Mouse (Mus musculus) MEL (cell line): ENCODE data around the gene Sept5. TPM values are rescaled to one million over a fixed set of nuclear protein-coding genes. Genes with fewer than 3 reads are reported as not detected.

Experiments
- DNase-seq: peaks from one replicate; pipeline ENCODE4 v3.0.0; 2011; ENCODE audit warnings: low read depth, low spot score
- H3K27ac ChIP-seq: 2 replicates; pipeline ENCODE4 v1.5.1; 2012; ENCODE audit warnings: low read depth, mild to moderate bottlenecking, control low read depth, low read length, moderate library complexity; ENCODE audit not compliant: control insufficient read depth
- H3K27me3 ChIP-seq, 2 experiments: fragments of 150-350 bp in 1 of 2; sonication (generic) in 1 of 2; 2 replicates each; pipeline ENCODE4 v1.6.1; 2012; ENCODE audit warnings: low read length in 2 of 2, mild to moderate bottlenecking in 2 of 2, improper control_type of control experiment in 1 of 2, moderate library complexity in 1 of 2; ENCODE audit not compliant: insufficient read depth in 2 of 2, control insufficient read depth in 1 of 2
- H3K36me3 ChIP-seq, 2 experiments: 2 replicates each; pipeline ENCODE4 v1.6.1; 2012 to 2014; ENCODE audit warnings: low read length in 2 of 2, improper control_type of control experiment in 1 of 2, inconsistent platforms in 1 of 2, mild to moderate bottlenecking in 1 of 2; ENCODE audit not compliant: insufficient read depth in 2 of 2, control insufficient read depth in 1 of 2
- H3K4me1 ChIP-seq, 2 experiments: fragments of 150-350 bp in 1 of 2; sonication (generic) in 1 of 2; 2 replicates each; pipeline ENCODE4 v1.6.1; 2012; ENCODE audit warnings: low read length in 2 of 2, improper control_type of control experiment in 1 of 2, mild to moderate bottlenecking in 1 of 2; ENCODE audit not compliant: insufficient read depth in 2 of 2, control insufficient read depth in 1 of 2
- H3K4me3 ChIP-seq, 2 experiments: fragments of 150-350 bp in 1 of 2; sonication (generic) in 1 of 2; 2 replicates each; pipeline ENCODE4 v1.5.1; 2012; ENCODE audit warnings: low read depth in 2 of 2, low read length in 2 of 2, mild to moderate bottlenecking in 2 of 2, moderate library complexity in 2 of 2, control low read depth in 1 of 2, improper control_type of control experiment in 1 of 2; ENCODE audit not compliant: control insufficient read depth in 1 of 2, insufficient read depth in 1 of 2
- H3K79me2 ChIP-seq: 2 replicates; pipeline ENCODE4 v1.6.1; 2012; ENCODE audit warnings: mild to moderate bottlenecking, low read length, moderate library complexity; ENCODE audit not compliant: control insufficient read depth, poor library complexity, insufficient read depth
- H3K9ac ChIP-seq: 2 replicates; pipeline ENCODE4 v1.6.1; 2012; ENCODE audit warnings: low read depth, mild to moderate bottlenecking, control low read depth, low read length, moderate library complexity; ENCODE audit not compliant: control insufficient read depth, poor library complexity, severe bottlenecking
- H3K9me3 ChIP-seq: fragments of 150-350 bp; sonication (generic); replicated peaks from 2 replicates; pipeline ENCODE4 v1.6.1; 2012; ENCODE audit warnings: mild to moderate bottlenecking, low read length, improper control_type of control experiment, moderate library complexity; ENCODE audit not compliant: insufficient read depth
- CHD1 ChIP-seq: IDR thresholded peaks from 2 replicates; pipeline ENCODE4 v1.6.1; 2012; ENCODE audit warnings: low read depth, mild to moderate bottlenecking, inconsistent platforms, low read length, improper control_type of control experiment
- CHD2 ChIP-seq: IDR thresholded peaks from 2 replicates; pipeline ENCODE4 v1.6.1; 2011; ENCODE audit warnings: low read length, improper control_type of control experiment
- CTCF ChIP-seq, 3 experiments: IDR thresholded peaks in 2 of 3; conservative IDR thresholded peaks in 1 of 3; 2 replicates each; pipeline ENCODE4 v1.5.1; 2011 to 2012; ENCODE audit warnings: low read length in 3 of 3, low read depth in 2 of 3, mild to moderate bottlenecking in 2 of 3, improper control_type of control experiment in 1 of 3, inconsistent platforms in 1 of 3, mixed read lengths in 1 of 3, moderate library complexity in 1 of 3; ENCODE audit not compliant: control insufficient read depth in 1 of 3, insufficient read depth in 1 of 3, poor library complexity in 1 of 3, severe bottlenecking in 1 of 3
- ELF1 ChIP-seq: IDR thresholded peaks from 2 replicates; pipeline ENCODE4 v1.6.1; 2014; ENCODE audit warnings: low read depth, mild to moderate bottlenecking, inconsistent platforms, low read length, improper control_type of control experiment, moderate library complexity
- EP300 ChIP-seq, 2 experiments: IDR thresholded peaks; 2 replicates each; pipeline ENCODE4 v1.6.1; 2011; ENCODE audit warnings: improper control_type of control experiment in 2 of 2, low read length in 2 of 2, low read depth in 1 of 2, mild to moderate bottlenecking in 1 of 2
- ETS1 ChIP-seq: IDR thresholded peaks from 2 replicates; pipeline ENCODE4 v1.6.1; 2012; ENCODE audit warnings: low read depth, mild to moderate bottlenecking, inconsistent platforms, low read length, improper control_type of control experiment, moderate library complexity
- GABPA ChIP-seq: IDR thresholded peaks from 2 replicates; pipeline ENCODE4 v1.6.1; 2012; ENCODE audit warnings: low read depth, mild to moderate bottlenecking, inconsistent platforms, low read length, improper control_type of control experiment, moderate library complexity
- GATA1 ChIP-seq: IDR thresholded peaks from 2 replicates; pipeline ENCODE4 v1.6.1; 2011; ENCODE audit warnings: low read depth, low read length, improper control_type of control experiment
- HCFC1 ChIP-seq: IDR thresholded peaks from 2 replicates; pipeline ENCODE4 v1.6.1; 2012; ENCODE audit warnings: low read depth, mild to moderate bottlenecking, inconsistent platforms, low read length, improper control_type of control experiment, moderate library complexity
- JUND ChIP-seq: IDR thresholded peaks from 2 replicates; pipeline ENCODE4 v1.6.1; 2011; ENCODE audit warnings: low read depth, mild to moderate bottlenecking, improper control_type of control experiment, low read length
- MAFK ChIP-seq: IDR thresholded peaks from 2 replicates; pipeline ENCODE4 v1.6.1; 2011; ENCODE audit warnings: low read depth, mild to moderate bottlenecking, low read length, improper control_type of control experiment, borderline replicate concordance
- MEF2A ChIP-seq: IDR thresholded peaks from 2 replicates; pipeline ENCODE4 v1.6.1; 2014; ENCODE audit warnings: low read depth, mild to moderate bottlenecking, inconsistent platforms, low read length, improper control_type of control experiment; ENCODE audit not compliant: poor library complexity, insufficient replicate concordance, severe bottlenecking; ENCODE audit errors: extremely low read depth
- MXI1 ChIP-seq: IDR thresholded peaks from 2 replicates; pipeline ENCODE4 v1.6.1; 2011; ENCODE audit warnings: mild to moderate bottlenecking, low read depth, low read length, improper control_type of control experiment
- MYB ChIP-seq: IDR thresholded peaks from 2 replicates; pipeline ENCODE4 v1.6.1; 2011; ENCODE audit warnings: mild to moderate bottlenecking, low read depth, low read length, improper control_type of control experiment
- NRF1 ChIP-seq: IDR thresholded peaks from 2 replicates; pipeline ENCODE4 v1.6.1; 2014; ENCODE audit warnings: low read depth, mild to moderate bottlenecking, inconsistent platforms, low read length, improper control_type of control experiment, moderate library complexity; ENCODE audit not compliant: poor library complexity, insufficient read depth, severe bottlenecking
- POLR2AphosphoS2 ChIP-seq: IDR thresholded peaks from 2 replicates; pipeline ENCODE4 v1.6.1; 2011; ENCODE audit warnings: low read length, improper control_type of control experiment
- POLR2AphosphoS5 ChIP-seq: IDR thresholded peaks from 2 replicates; pipeline ENCODE4 v1.6.1; 2012; ENCODE audit warnings: low read depth, borderline replicate concordance, mild to moderate bottlenecking, inconsistent platforms, low read length, moderate library complexity, mixed read lengths
- RAD21 ChIP-seq: IDR thresholded peaks from 2 replicates; pipeline ENCODE4 v1.6.1; 2011; ENCODE audit warnings: mild to moderate bottlenecking, low read depth, low read length, improper control_type of control experiment
- SIN3A ChIP-seq: IDR thresholded peaks from 2 replicates; pipeline ENCODE4 v1.6.1; 2012; ENCODE audit warnings: low read length, improper control_type of control experiment, inconsistent platforms
- TAL1 ChIP-seq: IDR thresholded peaks from 2 replicates; pipeline ENCODE4 v1.6.1; 2012; ENCODE audit warnings: mild to moderate bottlenecking, inconsistent platforms, low read length, moderate library complexity, mixed read lengths
- TBP ChIP-seq: IDR thresholded peaks from 2 replicates; pipeline ENCODE4 v1.8.0; 2011; ENCODE audit warnings: low read depth, low read length, improper control_type of control experiment
- TCF12 ChIP-seq: IDR thresholded peaks from 2 replicates; pipeline ENCODE4 v1.6.1; 2014; ENCODE audit warnings: low read depth, mild to moderate bottlenecking, inconsistent platforms, low read length, improper control_type of control experiment, moderate library complexity
- USF1 ChIP-seq: IDR thresholded peaks from 2 replicates; pipeline ENCODE4 v1.6.1; 2014; ENCODE audit warnings: low read depth, mild to moderate bottlenecking, inconsistent platforms, low read length, improper control_type of control experiment, moderate library complexity
- USF2 ChIP-seq, 2 experiments: IDR thresholded peaks; 2 replicates each; pipeline ENCODE4 v1.6.1; 2011 to 2012; ENCODE audit warnings: improper control_type of control experiment in 2 of 2, low read length in 2 of 2, borderline replicate concordance in 1 of 2, inconsistent platforms in 1 of 2, low read depth in 1 of 2, mild to moderate bottlenecking in 1 of 2; ENCODE audit not compliant: insufficient read depth in 1 of 2
- ZMIZ1 ChIP-seq: IDR thresholded peaks from 2 replicates; pipeline ENCODE4 v1.6.1; 2012; ENCODE audit warnings: low read depth, mild to moderate bottlenecking, inconsistent platforms, low read length, improper control_type of control experiment, moderate library complexity
- polyA plus RNA-seq, 2 experiments: library from polyadenylated mRNA; stranded (reverse) in 1 of 2; unstranded in 1 of 2; fragments of >175 nt in 1 of 2; fragments of >200 nt in 1 of 2; gene quantifications; 2 replicates each; pipeline versions ENCODE4 v1.2.1 to v1.2.4; 2012; ENCODE audit warnings: low replicate concordance in 2 of 2, low read depth in 1 of 2; ENCODE audit not compliant: insufficient read length in 2 of 2, insufficient read depth in 1 of 2, missing spikeins in 1 of 2
- total RNA-seq: library from RNA; depleted of rRNA; stranded (reverse); fragments of 300-350 nt; gene quantifications from 2 replicates; pipeline ENCODE4 v1.2.3, GENCODE M21; 2012

Gene Sept5
- total and polyA plus RNA-seq, 3 experiments = 7.4 to 29.3 TPM; not detected in 1

DNA sequence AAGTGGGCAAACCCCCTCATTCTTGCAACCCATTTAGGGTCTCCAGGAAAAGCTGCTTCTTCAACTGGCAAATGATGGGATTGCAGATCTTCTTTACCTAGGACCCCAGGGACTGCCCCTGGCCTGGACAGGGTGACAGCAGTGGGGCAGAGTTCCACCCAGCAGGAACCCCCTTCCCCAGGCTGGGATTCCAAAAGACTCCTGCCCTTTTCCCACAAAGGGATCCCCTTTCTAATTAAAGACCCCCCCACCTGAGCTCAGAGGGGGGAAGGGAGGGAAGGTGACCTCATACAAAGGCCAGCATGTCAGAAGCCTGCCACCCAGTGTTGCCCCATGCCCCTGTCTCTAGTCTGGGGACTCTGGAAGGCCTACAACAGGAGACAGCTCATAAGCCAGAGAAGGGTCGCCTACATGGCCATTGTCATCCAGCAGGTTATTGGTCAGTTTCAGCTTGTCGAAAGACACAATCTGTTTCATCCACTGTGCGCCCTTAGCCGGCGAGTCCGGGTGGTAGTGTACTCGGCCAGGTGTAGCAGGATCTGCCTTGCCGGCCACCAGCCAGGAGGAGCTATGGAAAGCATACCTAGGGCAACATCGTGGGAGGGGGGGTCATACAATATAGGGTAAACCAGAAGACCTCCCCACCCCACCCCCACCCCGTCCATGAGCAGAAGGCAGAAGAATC, 45.9 kb downstream of the Sept5 start:
- H3K27me3 ChIP-seq = no peaks in the 10 kb centered on the region
- DNase-seq = no peak

DNA sequence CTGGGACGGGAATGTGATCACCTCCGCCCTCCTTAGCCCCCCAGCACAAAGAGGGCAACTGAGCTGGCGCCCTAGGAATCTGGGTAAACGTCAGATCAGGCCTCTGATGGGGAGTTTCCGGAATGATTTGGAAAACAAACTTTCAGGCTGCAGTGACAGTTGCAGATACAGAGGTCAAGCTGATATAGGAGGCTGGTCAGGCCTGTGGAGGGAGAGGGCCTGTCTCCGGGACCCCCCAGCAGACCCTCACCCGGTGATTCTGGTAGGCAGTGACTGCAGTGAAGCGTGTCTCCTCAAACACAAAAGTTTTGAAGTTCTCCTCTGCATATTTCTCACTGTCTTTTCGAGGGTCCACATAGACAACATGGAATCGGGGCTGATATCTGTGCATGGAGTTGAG, 46.6 kb downstream of the Sept5 start:
- 0 out of 4 replicates have a peak, but pooled peaks cover 0 to under 1% of the 10 kb centered on the region in 2 experiments for H3K4me1 ChIP-seq
- no peak for TF ChIP-seq ZMIZ1
- no peak for TF ChIP-seq JUND
- no peak for TF ChIP-seq TCF12
- no peak for TF ChIP-seq POLR2AphosphoS5
- TF ChIP-seq MEF2A = no peak
- TF ChIP-seq POLR2AphosphoS2 = no peak
- no peak for TF ChIP-seq USF2 (IDR thresholded peaks at IDR 0.05; ENCODE audit: borderline replicate concordance in 1 of 2, insufficient read depth in 1 of 2, low read depth in 1 of 2, low read length in 2 of 2)
- TF ChIP-seq MAFK = no peak
- TF ChIP-seq EP300 (IDR thresholded peaks at IDR 0.05; ENCODE audit: low read depth in 1 of 2, low read length in 2 of 2) = no peak
- no peak for TF ChIP-seq GATA1
- no peak for TF ChIP-seq CHD2
- H3K79me2 ChIP-seq = no peaks in the 10 kb centered on the region
- H3K36me3 ChIP-seq = no peaks in the 10 kb centered on the region
- no peak overlapping the region for H3K27ac ChIP-seq
- H3K9ac ChIP-seq = no peak overlapping the region
- no peak for DNase-seq
- H3K9me3 ChIP-seq = no peaks in the 10 kb centered on the region
- no peaks in the 10 kb centered on the region for H3K27me3 ChIP-seq
- no peak overlapping the region for H3K4me3 ChIP-seq

More for the DNA sequence above, 45.9 kb downstream of the Sept5 start:
- no peak overlapping the region for H3K9ac ChIP-seq
- TF ChIP-seq SIN3A = no peak
- no peak for TF ChIP-seq TBP
- no peak for TF ChIP-seq ELF1
- TF ChIP-seq MEF2A = no peak
- TF ChIP-seq CTCF (IDR thresholded peaks at IDR 0.05 in 2 of 3, conservative IDR thresholded peaks at IDR 0.05 in 1 of 3; ENCODE audit: control insufficient read depth in 1 of 3, insufficient read depth in 1 of 3, low read depth in 2 of 3, low read length in 3 of 3, poor library complexity in 1 of 3, severe bottlenecking in 1 of 3) = no peak
- no peak for TF ChIP-seq NRF1
- no peak for TF ChIP-seq HCFC1
- no peak for TF ChIP-seq RAD21
- TF ChIP-seq MXI1 = no peak
- no peak for TF ChIP-seq ETS1
- no peak for TF ChIP-seq USF1
- no peak for TF ChIP-seq MYB
- TF ChIP-seq TAL1 = no peak
- no peak for TF ChIP-seq GABPA
- TF ChIP-seq JUND = no peak
- no peak for TF ChIP-seq CHD1
- H3K4me1 ChIP-seq = no peaks in the 10 kb centered on the region
- no peak overlapping the region for H3K27ac ChIP-seq
- H3K79me2 ChIP-seq = no peaks in the 10 kb centered on the region
- H3K36me3 ChIP-seq = no peaks in the 10 kb centered on the region
- H3K4me3 ChIP-seq = no peak overlapping the region
- no peaks in the 10 kb centered on the region for H3K9me3 ChIP-seq
